In the genomic region with DNA sequence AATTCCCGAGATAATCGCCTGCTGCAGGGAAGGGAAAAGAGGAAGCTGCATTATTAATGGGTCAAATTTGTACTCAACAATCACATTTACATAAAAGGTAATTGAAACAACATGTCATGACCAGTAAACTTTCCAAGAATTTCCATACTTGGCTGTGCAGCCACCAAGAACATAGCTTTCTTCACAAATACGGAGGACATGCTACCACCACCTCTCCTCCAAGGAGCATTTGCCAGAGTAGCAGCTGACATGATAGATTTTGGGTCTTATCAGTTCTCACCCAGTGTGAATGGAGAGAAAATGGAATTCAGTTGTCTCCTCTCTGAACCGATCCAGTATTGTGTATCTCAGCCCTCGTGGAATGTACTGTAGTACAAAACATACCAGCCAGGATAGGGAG, we compare ENCODE assay signal across 8 mouse cellular contexts. TPM values are rescaled to one million over a fixed set of nuclear protein-coding genes. Genes with fewer than 3 reads are reported as not detected.
DNase-seq lines count a peak whose midpoint lies in the region; ATAC-seq lines count a peak whose summit lies in the region.

No protein-coding gene starts in this region.

- peaks cover 38% of the 10 kb centered on the region for H3K4me1 ChIP-seq in heart, embryonic 13.5 days
- peaks cover 16% of the 10 kb centered on the region for H3K4me1 ChIP-seq in hindbrain, embryonic 12.5 days
- peaks cover 31% of the 10 kb centered on the region for H3K4me1 ChIP-seq in midbrain, embryonic 13.5 days (replicated peaks)

- peaks cover 5% of the 10 kb centered on the region for H3K36me3 ChIP-seq in heart, embryonic 13.5 days
- H3K36me3 ChIP-seq in hindbrain, embryonic 12.5 days = no peaks in the 10 kb centered on the region
- no peaks in the 10 kb centered on the region for H3K36me3 ChIP-seq in midbrain, embryonic 13.5 days

- H3K4me3 ChIP-seq in heart, embryonic 13.5 days = peak overlapping the region; percentile 100
- H3K4me3 ChIP-seq in hindbrain, embryonic 12.5 days = peak overlapping the region; percentile 100
- peak overlapping the region; percentile 100 for H3K4me3 ChIP-seq in midbrain, embryonic 13.5 days (replicated peaks)

- ATAC-seq in heart, embryonic 13.5 days (ENCODE audit: extremely low read depth, insufficient number of reproducible peaks, low FRiP score, low TSS enrichment) = no peak
- ATAC-seq in hindbrain, embryonic 12.5 days (ENCODE audit: low FRiP score) = no peak
- no peak for ATAC-seq in midbrain, embryonic 13.5 days

- no peak for DNase-seq in heart, adult 9 months (ENCODE audit: low spot score in 2 of 2)
- DNase-seq in ZHBTc4 (ENCODE audit: low read depth, low spot score) = peak; percentile 15
- no peak for DNase-seq in natural killer cell, adult 2 months (ENCODE audit: low spot score in 2 of 2)
- no peak for DNase-seq in adrenal gland, postnatal 25 days
- no peak for DNase-seq in thymus, postnatal 25 days

- peak overlapping the region; percentile 99 for H3K27ac ChIP-seq in heart, embryonic 13.5 days (replicated peaks)
- no peak overlapping the region; the same call in 1 of the 2 replicates for H3K27ac ChIP-seq in hindbrain, embryonic 12.5 days
- H3K27ac ChIP-seq in midbrain, embryonic 13.5 days = peak overlapping the region; percentile 95

- peak overlapping the region; percentile 100 for H3K9ac ChIP-seq in heart, embryonic 13.5 days
- peak overlapping the region; percentile 99 for H3K9ac ChIP-seq in hindbrain, embryonic 12.5 days
- peak overlapping the region; percentile 100 for H3K9ac ChIP-seq in midbrain, embryonic 13.5 days (replicated peaks)

- peak overlapping the region; percentile 76 for H3K4me2 ChIP-seq in heart, embryonic 13.5 days
- H3K4me2 ChIP-seq in hindbrain, embryonic 12.5 days (replicated peaks) = peak overlapping the region; percentile 87
- H3K4me2 ChIP-seq in midbrain, embryonic 13.5 days (replicated peaks) = peak overlapping the region; percentile 90

- H3K27me3 ChIP-seq in heart, embryonic 13.5 days (replicated peaks) = no peaks in the 10 kb centered on the region
- no peaks in the 10 kb centered on the region for H3K27me3 ChIP-seq in hindbrain, embryonic 12.5 days
- H3K27me3 ChIP-seq in midbrain, embryonic 13.5 days = 0 out of 2 replicates have a peak, but pooled peaks cover 4% of the 10 kb centered on the region

- WGBS in heart, embryonic 13.5 days = 2% methylated on average over 5 of the region's 5 CpGs
- WGBS in hindbrain, embryonic 12.5 days = 22% methylated on average over 5 of the region's 5 CpGs
- 20% methylated on average over 5 of the region's 5 CpGs for WGBS in midbrain, embryonic 13.5 days

- H3K9me3 ChIP-seq in heart, embryonic 13.5 days = no peaks in the 10 kb centered on the region
- no peaks in the 10 kb centered on the region for H3K9me3 ChIP-seq in hindbrain, embryonic 12.5 days (replicated peaks)
- no peaks in the 10 kb centered on the region for H3K9me3 ChIP-seq in midbrain, embryonic 13.5 days

RNA-seq across cellular contexts. Expression of a gene that starts 1.4 kb away (rescaled TPM):
- 228 and 262 TPM in 2 replicates for polyA plus RNA-seq in heart, embryonic 13.5 days (2015; fragmentation: Nextera tagmentation; extraction: Ambion mirVana)
- polyA plus RNA-seq in hindbrain, embryonic 12.5 days (2016; fragmentation: Nextera tagmentation; extraction: Ambion mirVana) = 380 and 390 TPM in 2 replicates
- 419 and 463 TPM in 2 replicates for polyA plus RNA-seq in midbrain, embryonic 13.5 days (2015; fragmentation: Nextera tagmentation; extraction: Ambion mirVana)
- total RNA-seq in adrenal gland, postnatal 25 days (2021) = 236 and 239 TPM in 2 replicates

RNA-seq across cellular contexts. Expression of a gene that starts 56.6 kb away (rescaled TPM):
- 205 and 215 TPM in 2 replicates for polyA plus RNA-seq in heart, embryonic 13.5 days (2015; fragmentation: Nextera tagmentation; extraction: Ambion mirVana)
- polyA plus RNA-seq in hindbrain, embryonic 12.5 days (2016; fragmentation: Nextera tagmentation; extraction: Ambion mirVana) = 72.4 and 80.2 TPM in 2 replicates
- 14.1 and 18.0 TPM in 2 replicates for polyA plus RNA-seq in midbrain, embryonic 13.5 days (2015; fragmentation: Nextera tagmentation; extraction: Ambion mirVana)
- total RNA-seq in adrenal gland, postnatal 25 days (2021) = 181 and 185 TPM in 2 replicates
